Mouse (Mus musculus): ENCODE measurements around the gene Fam205a2. TPM values are rescaled to one million over a fixed set of nuclear protein-coding genes. Genes with fewer than 3 reads are reported as not detected.
"Not testable (repeated sequence)": the region's sequence is repeated elsewhere in the genome, so short reads cannot be mapped to it uniquely, and the experiment has no call there.

Gene Fam205a2
- total RNA-seq (2012; rRNA removed) = not detected in 2 replicates
- polyA plus RNA-seq (2012; ENCODE audit: insufficient read depth in 1 of 2, insufficient read length in 2 of 2, low read depth in 1 of 2, low replicate concordance in 2 of 2, missing spikeins in 1 of 2) = not detected

- not testable (repeated sequence) for H3K9ac ChIP-seq (ENCODE audit: control insufficient read depth, low read depth, low read length, poor library complexity, severe bottlenecking); H3K27ac ChIP-seq (ENCODE audit: control insufficient read depth, low read depth, low read length); H3K27me3 ChIP-seq (ENCODE audit: control insufficient read depth in 1 of 2, insufficient read depth in 2 of 2, low read length in 2 of 2); H3K9me3 ChIP-seq (replicated peaks; ENCODE audit: insufficient read depth, low read length); H3K4me3 ChIP-seq (ENCODE audit: control insufficient read depth in 1 of 2, insufficient read depth in 1 of 2, low read depth in 2 of 2, low read length in 2 of 2); H3K36me3 ChIP-seq (ENCODE audit: control insufficient read depth in 1 of 2, insufficient read depth in 2 of 2, low read length in 2 of 2); H3K79me2 ChIP-seq (ENCODE audit: control insufficient read depth, insufficient read depth, low read length, poor library complexity); DNase-seq (ENCODE audit: low read depth, low spot score); H3K4me1 ChIP-seq (ENCODE audit: control insufficient read depth in 1 of 2, insufficient read depth in 2 of 2, low read length in 2 of 2)
These were observed at the start of gene Fam205a2 for GRCm38 (mm10) chr4:42528075-42528474. Fam205a2 (minus strand) TSS chr4:42528175.

Other genes with a start within 250 kb of the Fam205a2 start
- gene Gm21953, start 233.9 kb downstream of the Fam205a2 start, total RNA-seq (2012; rRNA removed) = not detected in 2 replicates
- gene Gm21953, start 233.9 kb downstream of the Fam205a2 start, polyA plus RNA-seq (2012; ENCODE audit: insufficient read depth in 1 of 2, insufficient read length in 2 of 2, low read depth in 1 of 2, low replicate concordance in 2 of 2, missing spikeins in 1 of 2) = under 1 TPM in 1 of 2 experiments, not detected in 1; 0.33 TPM
- not detected in 2 replicates for gene Fam205a3, start 209.8 kb downstream of the Fam205a2 start, total RNA-seq (2012; rRNA removed)
- not detected for gene Fam205a3, start 209.8 kb downstream of the Fam205a2 start, polyA plus RNA-seq (2012; ENCODE audit: insufficient read depth in 1 of 2, insufficient read length in 2 of 2, low read depth in 1 of 2, low replicate concordance in 2 of 2, missing spikeins in 1 of 2)
- gene Gm21586, start 88.8 kb downstream of the Fam205a2 start, total RNA-seq (2012; rRNA removed) = not detected in 2 replicates
- under 1 TPM in 1 of 2 experiments, not detected in 1; 0.33 TPM for gene Gm21586, start 88.8 kb downstream of the Fam205a2 start, polyA plus RNA-seq (2012; ENCODE audit: insufficient read depth in 1 of 2, insufficient read length in 2 of 2, low read depth in 1 of 2, low replicate concordance in 2 of 2, missing spikeins in 1 of 2)
- gene Gm2163, start 61.4 kb downstream of the Fam205a2 start, total RNA-seq (2012; rRNA removed) = not detected in 2 replicates
- gene Gm2163, start 61.4 kb downstream of the Fam205a2 start, polyA plus RNA-seq (2012; ENCODE audit: insufficient read depth in 1 of 2, insufficient read length in 2 of 2, low read depth in 1 of 2, low replicate concordance in 2 of 2, missing spikeins in 1 of 2) = not detected
- not detected in 2 replicates for gene Gm10591, start 84.0 kb upstream of the Fam205a2 start, total RNA-seq (2012; rRNA removed)
- not detected for gene Gm10591, start 84.0 kb upstream of the Fam205a2 start, polyA plus RNA-seq (2012; ENCODE audit: insufficient read depth in 1 of 2, insufficient read length in 2 of 2, low read depth in 1 of 2, low replicate concordance in 2 of 2, missing spikeins in 1 of 2)
- gene Gm2564, start 101.5 kb upstream of the Fam205a2 start, total RNA-seq (2012; rRNA removed) = not detected in 2 replicates
- under 1 TPM in 1 of 2 experiments, not detected in 1; 0.13 TPM for gene Gm2564, start 101.5 kb upstream of the Fam205a2 start, polyA plus RNA-seq (2012; ENCODE audit: insufficient read depth in 1 of 2, insufficient read length in 2 of 2, low read depth in 1 of 2, low replicate concordance in 2 of 2, missing spikeins in 1 of 2)
- gene Ccl27b, start 127.1 kb upstream of the Fam205a2 start, total RNA-seq (2012; rRNA removed) = not detected in 2 replicates
- not detected for gene Ccl27b, start 127.1 kb upstream of the Fam205a2 start, polyA plus RNA-seq (2012; ENCODE audit: insufficient read depth in 1 of 2, insufficient read length in 2 of 2, low read depth in 1 of 2, low replicate concordance in 2 of 2, missing spikeins in 1 of 2)
- gene Il11ra2, start 133.7 kb upstream of the Fam205a2 start, total RNA-seq (2012; rRNA removed) = not detected in 2 replicates
- under 1 TPM in 1 of 2 experiments, not detected in 1; 0.06 TPM for gene Il11ra2, start 133.7 kb upstream of the Fam205a2 start, polyA plus RNA-seq (2012; ENCODE audit: insufficient read depth in 1 of 2, insufficient read length in 2 of 2, low read depth in 1 of 2, low replicate concordance in 2 of 2, missing spikeins in 1 of 2)
- gene 4930578G10Rik, start 207.4 kb upstream of the Fam205a2 start, total RNA-seq (2012; rRNA removed) = not detected in 2 replicates
- gene 4930578G10Rik, start 207.4 kb upstream of the Fam205a2 start, polyA plus RNA-seq (2012; ENCODE audit: insufficient read depth in 1 of 2, insufficient read length in 2 of 2, low read depth in 1 of 2, low replicate concordance in 2 of 2, missing spikeins in 1 of 2) = not detected
- gene Ccl19, start 228.4 kb upstream of the Fam205a2 start, total RNA-seq (2012; rRNA removed) = not detected in 2 replicates
- gene Ccl19, start 228.4 kb upstream of the Fam205a2 start, polyA plus RNA-seq (2012; ENCODE audit: insufficient read depth in 1 of 2, insufficient read length in 2 of 2, low read depth in 1 of 2, low replicate concordance in 2 of 2, missing spikeins in 1 of 2) = under 1 TPM in 1 of 2 experiments, not detected in 1; 0.10 TPM
- gene Ccl21a, start 245.8 kb upstream of the Fam205a2 start, total RNA-seq (2012; rRNA removed) = not detected in 2 replicates
- gene Ccl21a, start 245.8 kb upstream of the Fam205a2 start, polyA plus RNA-seq (2012; ENCODE audit: insufficient read depth in 1 of 2, insufficient read length in 2 of 2, low read depth in 1 of 2, low replicate concordance in 2 of 2, missing spikeins in 1 of 2) = not detected